Mouse (Mus musculus) intestine, postnatal 0 days (tissue): ENCODE results near the gene Slc19a2. TPM values are rescaled to one million over a fixed set of nuclear protein-coding genes. Genes with fewer than 3 reads are reported as not detected.
A peak's percentile ranks its signal among the peaks of the same experiment; 100 is the strongest.

ENCODE experiments used
- ATAC-seq: fragments of 200-750 bp; cut with Nextera tagmentation; 2 replicates; pipeline ENCODE4 v1.8.0; 2017; ENCODE audit warnings: mild to moderate bottlenecking, moderate TSS enrichment, moderate library complexity
- H3K27ac ChIP-seq: fragments of 300-500 bp; sonication (generic); 2 replicates; pipeline ENCODE4 v1.5.1; 2014; ENCODE audit warnings: mild to moderate bottlenecking, low read depth, low read length, moderate library complexity
- H3K27me3 ChIP-seq: fragments of 300-500 bp; sonication (generic); replicated peaks from 2 replicates; pipeline ENCODE4 v1.6.1; 2014; ENCODE audit warnings: low read length, mixed read lengths; ENCODE audit not compliant: control insufficient read depth, insufficient read depth
- H3K36me3 ChIP-seq: fragments of 300-500 bp; sonication (generic); 2 replicates; pipeline ENCODE4 v1.6.1; 2014; ENCODE audit warnings: mild to moderate bottlenecking, moderate library complexity; ENCODE audit not compliant: control insufficient read depth, insufficient read depth
- H3K4me1 ChIP-seq: fragments of 300-500 bp; sonication (generic); replicated peaks from 2 replicates; pipeline ENCODE4 v1.6.1; 2014; ENCODE audit warnings: antibody characterized with exemption, low read length, mixed read lengths; ENCODE audit not compliant: control insufficient read depth, insufficient read depth
- H3K4me2 ChIP-seq: fragments of 300-500 bp; sonication (generic); replicated peaks from 2 replicates; pipeline ENCODE4 v1.6.1; 2014; ENCODE audit warnings: low read depth, mild to moderate bottlenecking, moderate library complexity
- H3K4me3 ChIP-seq: fragments of 300-500 bp; sonication (generic); 2 replicates; pipeline ENCODE4 v1.5.1; 2014; ENCODE audit warnings: low read depth, low read length
- H3K9ac ChIP-seq: fragments of 300-500 bp; sonication (generic); 2 replicates; pipeline ENCODE4 v1.6.1; 2014; ENCODE audit warnings: mild to moderate bottlenecking, low read depth, low read length
- H3K9me3 ChIP-seq: fragments of 300-500 bp; sonication (generic); 2 replicates; pipeline ENCODE4 v1.6.1; 2016; ENCODE audit warnings: mixed run types; ENCODE audit not compliant: control insufficient read depth
- CTCF ChIP-seq: sonication (generic); IDR thresholded peaks from 2 replicates; pipeline ENCODE4 v1.5.1; 2016; ENCODE audit warnings: low read depth, mild to moderate bottlenecking, control low read depth, antibody characterized with exemption, moderate library complexity
- WGBS: fragments of 180-500 bp; shearing (Covaris S2); extraction: QIAGEN DNeasy Blood & Tissue Kit; methylation state at CpG from one replicate; pipeline ENCODE4 v1.1.7; 2014; 5-methylcytosine and 5-hydroxymethylcytosine counted together
- polyA plus RNA-seq: library from polyadenylated mRNA; unstranded; fragments of >200 nt; fragmentation: Nextera tagmentation; extraction: Ambion mirVana; gene quantifications from 2 replicates; pipeline ENCODE4 v1.2.1, GENCODE M21; 2015

Gene Slc19a2
- polyA plus RNA-seq, 1 experiment from 2014 or later: 5.0 TPM

DNA sequence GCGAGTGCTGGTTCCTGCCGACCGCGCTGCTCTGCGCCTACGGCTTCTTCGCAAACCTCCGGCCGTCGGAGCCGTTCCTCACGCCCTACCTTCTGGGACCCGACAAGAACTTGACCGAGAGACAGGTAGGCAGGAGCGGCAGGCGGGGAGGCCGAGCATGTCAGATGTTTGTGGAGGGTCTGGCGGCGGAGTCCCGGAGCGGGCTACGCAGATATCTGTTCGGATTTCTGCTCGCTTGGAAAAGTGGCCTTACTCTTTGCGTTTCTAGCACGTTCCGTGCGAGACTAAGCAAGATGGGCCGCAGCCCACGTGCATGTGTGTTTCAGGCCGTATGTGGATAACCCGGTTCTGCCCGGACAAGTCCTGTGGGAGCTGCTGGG is 476 bp downstream of the Slc19a2 start:
- TF ChIP-seq CTCF: no peak
- under 1% methylated on average over 32 of the region's 33 CpGs for WGBS
- Histone ChIP-seq H3K4me2 (peak overlapping the region; percentile 97), H3K4me3 (peak overlapping the region; percentile 84), H3K4me1 (0 out of 2 replicates have a peak, but pooled peaks cover 9% of the 10 kb centered on the region), H3K9ac (peak overlapping the region; percentile 78), H3K27ac (peak overlapping the region; percentile 77), H3K27me3 (no peaks in the 10 kb centered on the region), H3K9me3 (no peaks in the 10 kb centered on the region), H3K36me3 (no peaks in the 10 kb centered on the region)
- no peak for ATAC-seq

DNA sequence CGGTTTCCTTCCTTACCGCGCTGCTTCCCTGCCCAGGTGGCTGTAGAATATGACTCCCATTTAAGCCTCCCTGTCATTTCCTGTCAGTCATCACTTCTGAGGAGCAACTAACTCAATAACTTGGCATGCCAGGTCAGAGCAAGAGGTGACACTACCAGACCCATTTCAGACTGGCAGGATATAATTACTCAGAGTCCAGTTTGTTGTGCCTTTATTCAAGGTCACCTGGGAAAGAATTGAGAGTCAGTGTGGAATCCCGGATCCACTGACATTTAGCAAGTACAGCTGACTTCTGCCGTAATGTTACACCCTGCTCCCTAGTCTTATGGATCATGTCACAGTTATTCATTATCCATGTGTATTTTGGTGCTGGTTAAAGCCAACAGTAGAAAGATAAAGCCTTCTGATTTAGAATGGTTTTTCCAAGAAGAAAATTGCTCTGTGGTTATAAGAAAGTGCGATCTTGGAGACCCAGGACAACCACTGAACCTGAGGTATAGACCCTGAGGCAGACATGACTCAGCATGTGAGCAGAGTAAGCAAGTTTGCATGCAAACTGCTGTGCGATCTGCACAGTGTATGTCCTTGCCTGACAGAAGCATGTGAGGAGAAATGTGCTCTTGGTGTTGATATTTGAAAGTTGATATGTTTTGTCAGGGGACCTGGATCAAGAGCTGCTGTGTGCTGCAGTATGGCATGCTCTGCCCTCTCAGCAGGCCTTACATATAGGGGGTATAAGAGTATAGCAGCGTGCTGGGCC is 1.7 kb downstream of the Slc19a2 start:
- ATAC-seq: no peak
- peak overlapping the region; percentile 84 for H3K4me3 ChIP-seq
- no peaks in the 10 kb centered on the region for H3K9me3 ChIP-seq
- no peaks in the 10 kb centered on the region for H3K36me3 ChIP-seq
- H3K9ac ChIP-seq: no peak overlapping the region
- no peak for TF ChIP-seq CTCF
- H3K27ac ChIP-seq: no peak overlapping the region
- peak overlapping the region; percentile 97 for H3K4me2 ChIP-seq
- 39% methylated on average over 8 of the region's 8 CpGs for WGBS
- H3K4me1 ChIP-seq: 0 out of 2 replicates have a peak, but pooled peaks cover 9% of the 10 kb centered on the region
- H3K27me3 ChIP-seq: no peaks in the 10 kb centered on the region

DNA sequence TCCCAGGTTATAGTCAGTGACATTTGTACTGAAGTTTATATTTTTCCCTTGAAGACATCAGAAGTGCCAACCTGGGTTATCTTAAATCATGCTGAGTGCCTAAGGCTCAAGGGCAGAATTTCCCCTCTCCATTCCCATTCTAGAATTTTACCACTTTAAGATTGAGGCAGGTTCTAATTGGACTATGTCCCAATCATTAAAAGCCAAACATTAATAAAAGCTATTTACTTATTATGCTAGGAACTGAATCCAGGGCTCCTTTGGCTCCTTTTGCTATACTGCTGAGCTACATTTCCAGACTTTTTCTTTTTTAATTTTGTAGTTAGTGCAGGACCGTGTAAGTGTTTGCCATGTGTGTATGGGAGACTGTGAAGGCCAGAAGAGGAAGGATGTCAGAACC is 2.6 kb downstream of the Slc19a2 start:
- Histone ChIP-seq H3K27ac (no peak overlapping the region), H3K4me3 (no peak overlapping the region), H3K36me3 (no peaks in the 10 kb centered on the region), H3K9ac (no peak overlapping the region), H3K27me3 (no peaks in the 10 kb centered on the region), H3K4me2 (no peak overlapping the region), H3K4me1 (0 out of 2 replicates have a peak, but pooled peaks cover 9% of the 10 kb centered on the region), H3K9me3 (no peaks in the 10 kb centered on the region)
- 86% methylated on average over 1 of the region's 1 CpGs for WGBS
- no peak for ATAC-seq
- no peak for TF ChIP-seq CTCF

GRCm38 (mm10) chr1:164252551-164252950 is 3.7 kb downstream of the Slc19a2 start:
- Histone ChIP-seq H3K27me3 (no peaks in the 10 kb centered on the region), H3K4me1 (0 out of 2 replicates have a peak, but pooled peaks cover 9% of the 10 kb centered on the region), H3K4me3 (no peak overlapping the region), H3K9ac (no peak overlapping the region), H3K9me3 (no peaks in the 10 kb centered on the region), H3K4me2 (no peak overlapping the region), H3K27ac (no peak overlapping the region), H3K36me3 (peaks cover 8% of the 10 kb centered on the region)
- ATAC-seq: no peak
- 34% methylated on average over 5 of the region's 5 CpGs for WGBS
- no peak for TF ChIP-seq CTCF

DNA sequence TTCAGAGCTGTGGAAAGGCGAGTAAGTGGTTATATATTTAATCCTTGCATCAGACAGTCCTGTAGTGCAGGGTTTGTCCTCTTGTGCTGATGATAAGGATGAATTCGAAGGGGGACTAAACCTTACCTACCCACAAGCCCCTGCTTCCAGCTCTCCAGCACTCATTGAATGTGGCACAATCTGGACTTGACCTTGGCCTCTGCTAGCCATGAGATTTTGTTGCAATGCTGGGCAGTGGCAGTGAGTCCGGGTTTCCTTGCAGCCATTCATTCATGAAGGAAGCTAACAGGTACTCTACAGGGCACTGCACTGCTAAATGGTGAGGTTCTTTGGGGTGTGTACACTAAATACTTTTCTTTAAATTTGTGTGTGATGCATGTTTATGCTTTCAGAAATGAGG is 6.0 kb downstream of the Slc19a2 start:
- H3K9me3 ChIP-seq: no peaks in the 10 kb centered on the region
- WGBS: 65% methylated on average over 3 of the region's 3 CpGs
- H3K36me3 ChIP-seq: peaks cover 8% of the 10 kb centered on the region
- H3K27ac ChIP-seq: no peak overlapping the region
- H3K27me3 ChIP-seq: no peaks in the 10 kb centered on the region
- no peak for TF ChIP-seq CTCF
- 0 out of 2 replicates have a peak, but pooled peaks cover 9% of the 10 kb centered on the region for H3K4me1 ChIP-seq
- no peak overlapping the region for H3K4me2 ChIP-seq
- no peak overlapping the region for H3K4me3 ChIP-seq
- no peak for ATAC-seq
- H3K9ac ChIP-seq: no peak overlapping the region

- 0 out of 2 replicates have a peak overlapping the region, but pooled peaks have one; percentile 14 for H3K4me3 ChIP-seq
- 46% methylated on average over 16 of the region's 16 CpGs for WGBS
- peak overlapping the region; percentile 77 for H3K27ac ChIP-seq
These were observed 11.6 kb downstream of the Slc19a2 start for GRCm38 (mm10) chr1:164260171-164261028.

More at GRCm38 (mm10) chr1:164260171-164261028, 11.6 kb downstream of the Slc19a2 start:
- ATAC-seq: peak; percentile 79
- H3K4me2 ChIP-seq: peak overlapping the region; percentile 55
- H3K27me3 ChIP-seq: no peaks in the 10 kb centered on the region
- H3K36me3 ChIP-seq: peaks cover 34% of the 10 kb centered on the region
- H3K4me1 ChIP-seq: no peaks in the 10 kb centered on the region; the same call in 1 of the 2 replicates
- H3K9me3 ChIP-seq: no peaks in the 10 kb centered on the region
- H3K9ac ChIP-seq: no peak overlapping the region
- no peak for TF ChIP-seq CTCF
